8 mouse cellular contexts compared by ENCODE assay signal in genomic region chr10:8227705-8228374, GRCm38 (mm10).
A peak's percentile ranks its signal among the peaks of the same experiment; 100 is the strongest.
DNase-seq lines count a peak whose midpoint lies in the region; ATAC-seq lines count a peak whose summit lies in the region.

No protein-coding gene starts in this region.

- H3K27me3 ChIP-seq in kidney, embryonic 15.5 days, result no peaks in the 10 kb centered on the region

- H3K9me3 ChIP-seq in kidney, embryonic 15.5 days (replicated peaks), result no peaks in the 10 kb centered on the region

- WGBS in kidney, embryonic 15.5 days, result 47% methylated on average over 5 of the region's 5 CpGs

- no peak overlapping the region for H3K27ac ChIP-seq in kidney, embryonic 15.5 days

- peaks cover 9% of the 10 kb centered on the region; the same call in 1 of the 2 replicates for H3K4me1 ChIP-seq in kidney, embryonic 15.5 days

- H3K36me3 ChIP-seq in kidney, embryonic 15.5 days, result no peaks in the 10 kb centered on the region

- no peak overlapping the region for H3K4me2 ChIP-seq in kidney, embryonic 15.5 days

- DNase-seq in kidney, postnatal 36 days, result no peak
- DNase-seq in adipocyte (ENCODE audit: low spot score), result peak; percentile 7
- DNase-seq in cerebellum, adult 8-10 months, result peak; percentile 50
- DNase-seq in left cerebral cortex, adult 11 months (ENCODE audit: low spot score), result peak; percentile 30
- no peak for DNase-seq in MN1 (ENCODE audit: low spot score)
- DNase-seq in testis, postnatal 14 days (ENCODE audit: low spot score), result no peak

- H3K4me3 ChIP-seq in kidney, embryonic 15.5 days (replicated peaks), result no peak overlapping the region

- ATAC-seq in kidney, embryonic 15.5 days (replicated peaks; ENCODE audit: low FRiP score), result 0 out of 2 replicates have a peak, but pooled peaks have one; percentile 60
- ATAC-seq in erythroid progenitor cell, adult 5-6 weeks (replicated peaks; ENCODE audit: low FRiP score, poor library complexity, severe bottlenecking), result no peak

- no peak overlapping the region for H3K9ac ChIP-seq in kidney, embryonic 15.5 days

Comparison
In these comparisons a context has a peak if more than half of its experiments do, and no peak if none do; other contexts are left out.
1. DNase-seq: peak in adipocyte (single experiment), cerebellum, adult 8-10 months (single experiment) and left cerebral cortex, adult 11 months (single experiment); none in kidney, postnatal 36 days (0 of 2), MN1 (single experiment) and testis, postnatal 14 days (single experiment).